Mouse (Mus musculus): ENCODE measurements around the gene Syne2.

Syne2 gene

DNA sequence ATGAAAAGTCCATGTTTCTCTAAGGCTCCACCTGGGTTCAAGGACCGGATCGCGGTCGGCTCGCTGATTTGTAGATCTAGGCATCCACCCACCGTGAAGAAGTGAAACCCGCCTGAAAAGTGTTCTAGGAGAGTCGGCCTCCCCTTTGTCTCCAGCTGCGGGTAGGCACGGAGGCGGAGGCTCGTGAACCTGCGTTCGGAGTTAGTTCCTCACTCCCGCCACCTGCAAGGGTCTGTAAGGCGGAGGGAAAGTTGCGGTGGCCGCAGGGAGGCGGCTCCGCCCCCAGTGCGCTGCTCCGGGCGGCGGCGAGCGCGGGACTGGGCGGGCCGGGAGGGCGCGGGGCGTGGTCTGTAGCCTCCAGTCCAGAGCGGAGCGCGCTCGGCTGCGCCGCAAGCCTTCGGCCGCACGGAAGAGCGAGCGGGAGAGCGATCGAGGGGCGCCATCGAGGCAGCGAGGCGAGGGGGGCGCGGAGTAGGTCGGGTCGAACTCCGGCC, at the start of gene Syne2:
Gene Syne2 (plus strand): TSS at position 176 of the 494 bp plus-strand sequence.
- peak; percentile 61 for DNase-seq

DNA sequence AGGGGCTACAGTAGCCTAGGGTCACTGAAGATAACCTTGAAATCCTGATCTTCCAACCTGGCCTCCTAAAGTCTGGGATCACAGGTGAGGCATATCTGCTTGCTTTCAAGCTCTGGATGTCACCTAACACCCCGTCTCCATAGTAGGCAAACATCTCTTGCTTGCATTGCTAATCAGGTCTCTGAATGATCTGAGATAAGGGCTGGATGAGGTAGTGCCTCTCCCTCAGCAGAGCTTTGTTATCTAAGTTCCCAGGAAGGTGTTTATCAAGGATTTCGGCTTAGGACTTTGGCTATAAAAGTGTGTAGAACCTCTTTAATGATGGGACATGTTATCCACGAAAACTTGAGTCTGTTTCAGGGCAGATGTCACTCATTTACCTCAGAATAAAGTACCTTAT, 46.5 kb upstream of the Syne2 start:
- DNase-seq = no peak

DNA sequence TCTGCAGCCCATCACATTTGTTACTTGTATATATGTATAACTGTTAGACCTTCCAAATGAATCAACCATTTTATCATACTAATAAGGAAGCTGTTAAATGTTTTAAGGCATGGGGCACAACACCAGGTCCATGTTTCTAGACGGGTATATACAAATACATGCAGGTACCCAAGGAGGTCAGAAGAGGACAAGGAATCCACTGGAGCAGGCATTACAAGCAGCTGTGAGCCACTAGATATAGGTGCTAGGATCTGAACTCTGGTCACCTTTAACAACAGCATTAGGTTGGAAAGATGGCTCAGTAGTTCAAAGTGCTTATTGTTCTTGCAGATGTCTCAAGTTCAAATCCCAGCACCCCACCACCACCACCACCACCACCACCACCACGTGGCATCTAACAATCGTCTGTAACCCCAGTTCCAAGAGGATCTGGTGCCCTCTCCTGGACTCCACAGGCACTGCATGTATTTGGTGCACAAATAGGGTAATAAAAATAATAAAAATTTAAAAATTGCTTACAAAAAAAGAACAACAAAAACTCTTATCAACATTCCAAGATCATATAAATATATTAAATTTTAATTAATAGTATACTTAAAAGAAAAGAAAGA, 45.4 kb upstream of the Syne2 start:
- DNase-seq = peak; percentile 11

DNA sequence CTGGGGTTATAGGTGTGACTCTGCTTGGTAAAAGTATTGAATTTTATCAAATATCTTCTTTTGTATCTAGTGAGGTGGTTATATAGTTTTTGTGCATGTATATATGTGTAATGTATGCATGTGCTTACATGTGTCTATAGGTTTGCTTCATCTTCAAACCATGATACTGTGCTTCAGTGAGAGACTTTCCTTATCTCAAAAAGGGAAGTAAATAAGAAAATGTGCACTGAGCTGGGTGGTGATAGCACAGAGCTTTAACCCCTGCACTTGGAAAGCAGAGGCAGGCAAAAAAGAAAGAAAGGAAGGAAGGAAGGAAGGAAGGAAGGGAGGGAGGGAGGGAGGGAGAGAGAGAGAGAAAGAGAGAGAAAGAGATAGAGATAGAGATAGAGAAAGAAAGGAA, 36.5 kb upstream of the Syne2 start:
- DNase-seq = no peak

DNA sequence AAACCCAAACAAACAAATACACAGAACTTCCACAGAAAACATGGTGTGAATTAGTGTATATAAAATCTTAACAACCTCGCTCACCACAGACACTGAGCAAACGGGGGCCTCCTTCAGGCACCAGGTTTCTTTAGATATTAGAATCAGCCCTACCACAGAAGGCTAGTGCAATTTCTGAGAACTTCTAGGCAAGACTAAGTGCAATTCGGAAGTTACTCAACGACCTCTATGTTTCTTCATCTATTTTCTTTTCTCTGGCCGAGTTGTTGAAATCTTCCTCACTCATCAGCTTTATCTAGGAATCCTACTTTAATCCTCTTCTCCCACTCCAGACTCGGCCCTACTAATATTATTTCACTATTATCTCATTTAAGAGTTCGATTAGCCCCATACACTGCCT, 35.9 kb upstream of the Syne2 start:
- no peak for DNase-seq

DNA sequence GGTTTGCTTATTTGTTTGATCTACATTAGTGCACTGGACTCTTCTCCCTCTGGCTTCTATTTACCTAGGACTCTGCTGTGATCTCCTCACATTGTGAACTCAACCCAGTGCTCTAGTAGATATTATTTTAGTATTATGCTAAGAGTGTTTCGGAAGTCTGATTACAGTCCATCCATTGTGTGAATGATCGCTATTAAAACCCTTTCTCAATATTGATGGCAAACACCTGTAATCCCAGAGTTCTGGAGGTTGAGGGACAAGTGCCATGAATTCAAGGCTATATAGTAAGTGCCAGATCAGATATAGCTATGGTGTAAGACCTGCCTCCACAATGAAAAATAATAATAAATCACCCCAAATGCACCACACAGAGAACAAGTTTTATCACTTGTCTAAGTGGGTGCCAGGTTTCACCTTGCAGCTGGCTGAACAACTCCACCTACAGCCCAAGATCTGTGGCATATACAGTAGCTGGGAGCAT, 33.6 kb upstream of the Syne2 start:
- DNase-seq = no peak

DNA sequence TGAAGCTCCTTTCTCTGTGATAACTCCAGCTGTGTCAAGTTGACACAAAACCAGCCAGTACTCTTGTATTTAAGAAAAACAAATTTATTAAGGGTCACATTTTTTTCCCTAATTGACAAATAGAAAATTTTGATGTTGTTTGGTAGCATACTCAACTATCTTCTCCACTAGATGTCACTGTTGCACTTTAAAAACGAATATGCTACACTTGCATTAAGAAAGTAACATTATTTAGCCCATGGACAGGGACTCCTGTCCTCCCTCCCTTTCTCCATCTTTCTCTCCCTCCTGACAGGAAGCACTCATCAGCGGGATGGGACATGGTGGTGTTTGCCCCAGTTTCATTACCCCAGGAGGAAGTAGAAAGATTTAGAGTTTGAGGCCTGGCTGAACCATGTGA, 31.3 kb upstream of the Syne2 start:
- peak; percentile 5 for DNase-seq

DNA sequence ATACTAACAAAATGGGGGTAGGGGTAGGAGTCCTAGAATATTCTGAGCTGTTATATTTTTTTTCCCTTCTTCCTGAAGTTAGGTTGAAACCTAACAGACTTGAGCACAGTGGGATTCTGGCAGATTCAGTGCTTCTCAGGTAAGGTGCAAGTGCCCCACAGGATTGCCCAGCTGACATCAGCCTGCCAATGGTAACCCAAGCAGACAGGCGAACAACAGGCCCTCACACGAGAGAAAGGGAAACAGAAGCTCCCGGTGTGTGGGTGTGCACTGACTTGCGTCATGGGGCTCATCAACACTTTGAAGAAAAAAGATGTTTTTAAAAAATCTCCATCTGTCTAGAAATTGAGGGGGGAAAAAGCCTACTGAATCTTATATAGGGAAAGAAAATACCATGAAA, 28.5 kb upstream of the Syne2 start:
- DNase-seq = peak; percentile 67

DNA sequence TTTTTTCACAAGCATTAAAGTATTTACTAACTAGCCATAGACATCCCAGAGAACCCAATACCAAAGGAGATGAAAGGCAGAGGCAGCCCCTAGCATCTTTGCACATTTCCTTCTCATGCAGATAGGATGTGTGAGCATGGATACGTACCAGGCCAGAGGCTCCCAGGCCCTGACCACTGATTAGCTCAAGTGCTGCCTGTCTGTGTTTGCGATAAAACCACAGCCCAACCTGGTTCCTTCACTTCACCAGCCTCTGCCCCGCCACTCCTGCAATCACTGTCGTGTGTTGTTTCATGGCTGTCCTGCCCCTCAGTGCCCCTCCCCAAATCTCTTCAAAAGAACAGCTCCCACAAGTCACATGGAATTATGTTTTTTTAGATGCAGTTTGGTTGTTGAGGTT, 23.4 kb upstream of the Syne2 start:
- DNase-seq = no peak

DNA sequence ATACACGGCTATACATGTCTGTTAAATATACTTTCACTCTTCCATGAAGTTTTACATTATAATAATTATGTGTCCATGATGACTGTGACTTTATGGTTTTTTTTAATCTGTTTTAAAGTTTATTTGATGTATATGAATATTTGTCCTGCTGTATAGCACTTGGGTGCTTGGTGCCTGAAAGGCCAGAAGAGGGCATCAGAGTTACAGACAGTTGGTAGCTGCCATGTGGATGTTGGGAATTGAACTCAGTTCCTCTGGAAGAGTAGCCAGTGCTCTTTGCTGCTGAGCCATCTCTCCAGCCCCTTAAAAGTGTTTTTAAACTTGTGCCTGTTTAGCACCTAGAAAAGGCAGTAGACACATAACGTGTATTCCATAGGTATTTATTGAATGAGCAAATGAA, 21.4 kb upstream of the Syne2 start:
- no peak for DNase-seq

DNA sequence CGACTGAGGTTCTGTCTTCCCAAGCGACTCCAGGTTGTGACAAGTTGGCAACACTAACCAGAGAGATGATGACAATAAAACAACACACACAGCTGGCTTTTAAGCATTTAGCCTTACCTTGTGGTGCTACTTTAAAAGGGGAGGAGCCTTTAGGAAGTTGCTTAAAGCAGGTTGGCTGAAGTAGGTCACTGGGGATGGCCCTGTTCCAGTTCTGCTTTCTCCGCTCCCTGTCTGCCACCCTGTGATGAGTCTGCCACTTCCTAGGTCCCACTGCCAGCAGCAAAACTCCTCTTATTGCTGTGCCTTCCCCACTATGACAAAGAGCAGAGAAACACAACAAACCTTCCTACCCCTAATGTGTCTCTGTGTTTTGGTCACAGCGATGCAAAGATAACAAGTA, 11.7 kb upstream of the Syne2 start:
- no peak for DNase-seq

DNA sequence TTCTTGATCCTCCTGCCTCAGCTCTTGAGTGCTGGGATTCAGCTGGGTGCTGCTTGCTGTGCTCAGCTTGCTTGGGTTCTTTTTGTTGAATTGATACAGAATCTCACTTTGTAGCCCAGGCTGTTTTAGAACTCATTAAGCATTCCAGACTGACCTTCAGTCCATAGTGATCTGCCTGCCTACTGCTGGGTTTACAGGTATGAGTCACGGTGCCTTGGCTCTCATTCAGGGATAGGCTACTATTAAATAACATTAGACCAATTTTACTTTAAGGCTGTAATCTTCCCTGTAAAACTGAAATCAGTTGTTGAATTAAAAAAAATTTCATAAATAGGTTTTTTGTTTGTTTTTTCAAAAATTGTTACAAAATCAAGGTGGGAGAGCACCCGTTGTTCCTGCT, 4.2 kb upstream of the Syne2 start:
- DNase-seq = no peak

DNA sequence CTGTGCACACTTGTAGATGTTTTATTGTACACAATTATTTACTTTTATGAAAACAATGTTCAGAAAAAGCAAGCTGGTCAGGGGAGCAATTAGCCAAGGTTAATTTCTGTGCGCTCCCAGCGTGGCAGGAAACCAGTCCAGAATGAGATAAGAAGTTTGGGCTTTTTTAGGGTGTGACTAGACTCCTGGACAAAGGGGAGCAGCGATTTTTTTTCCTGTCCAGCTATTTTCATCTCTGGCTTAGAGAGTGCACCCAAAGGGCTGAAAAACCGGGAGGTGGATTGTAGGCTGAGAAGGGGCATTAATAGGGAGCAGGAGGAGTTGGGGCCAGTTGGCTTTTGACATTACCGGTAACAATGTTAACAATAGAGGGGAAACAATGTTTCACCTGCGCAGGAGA, 3.4 kb upstream of the Syne2 start:
- DNase-seq = no peak

DNA sequence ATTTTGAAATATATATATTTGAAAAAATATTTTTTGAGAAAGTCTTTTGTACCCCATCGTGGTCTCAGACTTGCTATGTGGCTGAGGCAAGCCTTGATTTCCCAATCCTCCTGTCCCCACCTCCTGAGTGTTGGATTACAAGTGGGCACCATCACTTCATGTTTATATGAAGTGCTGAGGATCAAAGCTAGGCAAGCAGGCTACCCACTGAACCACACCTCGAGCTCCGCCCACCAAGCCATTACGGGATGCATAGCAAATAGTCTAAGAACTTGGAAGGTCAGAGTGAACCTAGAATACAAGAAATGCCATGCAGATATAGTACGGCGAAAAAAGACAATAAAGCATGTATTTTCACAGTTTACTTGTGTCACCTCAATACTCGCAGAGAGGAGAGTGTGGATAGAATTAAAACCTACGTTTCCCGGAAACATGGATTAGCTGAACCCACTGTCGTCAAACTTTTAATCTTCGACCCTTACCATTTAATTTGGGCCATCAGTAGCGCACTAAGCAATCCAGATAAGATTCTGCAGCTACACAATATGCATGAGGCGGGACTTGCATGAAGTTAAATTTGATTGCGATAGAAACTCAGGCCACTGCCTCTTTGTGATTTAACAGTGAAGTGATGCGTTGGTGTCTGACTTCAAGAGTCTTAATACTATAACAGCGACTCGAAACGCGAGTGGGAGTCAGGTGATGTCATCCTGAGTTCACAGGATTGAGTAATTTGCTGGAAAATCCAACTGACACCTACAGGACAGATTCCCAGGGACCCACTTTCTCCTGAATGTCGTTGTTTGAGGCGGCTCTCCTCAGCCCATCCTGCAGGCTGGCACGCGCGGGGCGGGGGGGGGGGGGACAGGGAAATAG, 715 bp upstream of the Syne2 start:
- no peak for DNase-seq

DNA sequence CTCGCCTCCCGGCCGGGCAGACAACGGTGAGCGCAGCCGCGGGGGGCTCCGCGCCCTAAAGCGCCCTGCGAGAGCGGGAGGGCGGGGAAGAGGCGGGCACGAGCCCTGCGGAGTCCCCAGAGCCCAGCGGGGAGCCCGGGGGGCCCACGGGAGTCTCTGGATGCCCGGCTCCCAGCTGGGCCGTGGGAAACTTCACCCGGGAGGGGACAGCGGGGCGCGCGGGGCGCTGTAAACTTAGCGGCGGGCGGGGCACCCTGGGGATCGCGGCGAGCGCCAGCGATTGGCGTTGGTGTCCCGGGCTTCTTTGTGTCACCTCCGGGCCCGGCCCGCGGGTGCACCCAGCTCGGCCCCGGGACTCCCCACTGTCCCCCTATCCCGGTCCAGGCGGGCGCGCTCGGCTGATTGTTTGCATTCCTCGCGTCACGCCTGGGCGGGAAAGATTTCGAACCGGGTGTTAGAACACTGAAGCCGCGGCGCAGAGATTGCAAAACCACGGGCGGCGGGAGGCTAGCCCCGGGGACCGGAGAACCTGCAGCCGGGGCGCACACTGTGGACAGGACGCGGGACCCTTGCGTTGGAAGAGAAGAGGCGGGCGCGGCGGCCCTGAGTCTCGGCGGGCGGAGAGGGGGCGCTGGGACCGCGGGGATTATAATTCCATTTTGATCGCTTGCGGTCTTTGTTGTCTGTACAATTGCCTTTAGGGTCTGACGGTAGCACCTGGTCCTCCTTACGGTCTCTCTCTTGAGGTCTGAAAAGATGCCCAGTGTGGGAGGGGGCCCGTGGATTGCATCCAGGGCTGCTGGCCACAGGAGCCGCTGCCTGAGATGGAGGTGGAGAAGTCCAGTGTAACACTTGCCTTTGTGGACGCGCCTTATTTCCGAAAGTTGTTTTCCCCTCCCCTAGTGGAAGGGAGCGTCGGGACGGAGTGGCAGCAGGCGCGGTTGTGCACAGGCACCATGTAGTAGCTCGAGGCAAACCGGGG, 810 bp downstream of the Syne2 start:
- peak; percentile 41 for DNase-seq

DNA sequence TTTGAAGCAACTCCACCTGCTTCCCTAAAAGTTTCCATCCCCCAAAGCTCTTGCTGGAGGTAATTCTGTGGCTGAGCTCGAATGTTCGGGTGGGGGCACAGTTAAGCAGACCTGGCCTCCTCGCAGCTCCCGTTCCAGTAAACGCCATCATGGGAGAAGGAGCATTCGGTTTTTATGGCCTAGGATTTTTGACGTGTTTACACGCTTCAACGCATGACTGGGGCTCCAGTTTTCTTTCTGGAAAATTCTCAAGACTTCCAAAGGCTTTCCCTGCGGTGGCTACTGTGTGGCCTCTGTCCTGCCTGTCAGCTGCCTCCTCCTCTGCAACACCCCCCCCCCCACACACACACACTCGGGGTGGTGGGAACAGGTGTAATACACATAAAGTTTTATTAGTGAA, 1.5 kb downstream of the Syne2 start:
- DNase-seq = no peak

DNA sequence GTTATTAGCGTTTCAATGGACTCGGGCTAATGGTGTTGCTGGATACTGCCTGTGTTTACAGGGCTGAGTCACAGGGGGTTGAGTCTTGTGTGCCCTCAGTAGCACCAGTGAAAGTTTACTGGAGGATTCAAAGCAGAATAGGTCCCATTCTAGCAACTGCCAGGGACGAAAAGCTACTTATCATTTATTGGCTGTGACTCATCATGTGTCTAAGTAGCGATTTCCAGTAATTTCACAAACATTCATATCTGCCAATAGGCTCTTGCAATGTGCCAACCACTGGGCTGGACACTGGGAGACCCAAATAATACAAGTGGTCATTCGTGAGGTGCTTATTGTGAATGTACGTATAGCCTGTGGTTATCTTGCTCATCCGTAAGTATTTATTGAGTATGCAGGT, 2.3 kb downstream of the Syne2 start:
- no peak for DNase-seq

DNA sequence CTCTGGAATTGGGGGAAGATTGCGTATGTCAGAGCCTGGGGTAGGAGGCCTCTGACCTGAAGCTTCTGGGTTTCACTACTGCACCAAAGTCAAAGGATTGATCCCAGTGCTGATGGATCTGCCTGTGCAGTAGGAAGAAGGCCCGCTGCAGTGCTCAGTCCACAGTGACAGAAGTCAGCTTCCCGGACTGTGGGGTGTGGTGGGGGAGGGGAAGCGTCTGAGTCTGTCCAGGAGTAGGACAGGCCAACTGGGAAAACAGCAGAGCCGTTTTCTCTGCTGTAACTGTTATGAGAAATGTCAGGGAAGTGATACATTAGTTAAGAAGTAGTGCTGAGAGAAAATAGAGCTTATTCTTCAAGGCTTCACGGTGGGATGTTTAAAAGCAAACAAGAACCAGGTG, 4.2 kb downstream of the Syne2 start:
- DNase-seq = no peak

DNA sequence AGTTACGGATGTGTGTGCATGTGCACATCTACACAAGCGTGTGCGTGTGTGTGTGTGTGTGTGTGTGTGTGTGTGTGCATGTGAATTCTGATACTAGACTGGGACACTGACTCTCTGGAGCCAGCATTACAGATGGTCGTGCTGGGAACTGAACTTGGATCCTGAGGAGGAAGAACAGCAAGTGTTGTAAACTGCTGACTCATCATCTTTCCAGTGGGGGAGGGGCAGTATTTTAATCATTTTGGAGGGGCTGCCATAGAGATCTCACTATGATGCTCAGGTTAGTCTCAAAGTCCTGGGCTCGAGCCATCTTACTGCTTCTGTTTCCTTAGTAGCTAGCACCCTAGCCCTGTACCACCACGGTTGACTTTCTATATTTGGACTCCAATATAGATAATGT, 5.5 kb downstream of the Syne2 start:
- no peak for DNase-seq

DNA sequence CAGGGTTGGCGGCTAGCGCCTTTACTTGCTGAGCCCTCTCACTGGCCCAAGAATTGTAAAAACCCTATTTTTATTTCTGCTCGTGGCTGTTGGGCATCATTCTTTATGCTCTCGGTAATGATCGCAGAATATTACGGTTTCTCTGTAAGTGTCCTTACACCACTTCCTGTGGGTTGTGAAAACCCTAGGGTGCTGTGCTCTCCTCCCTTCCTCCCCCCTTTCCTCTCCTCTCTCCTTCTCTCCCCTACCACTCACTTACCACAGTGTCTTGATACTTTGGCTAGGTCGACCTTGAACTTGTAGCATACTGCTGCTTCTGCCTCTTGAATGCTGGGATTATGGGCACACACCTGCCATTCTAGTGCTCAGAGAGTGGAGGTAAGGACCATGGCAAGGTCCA, 7.5 kb downstream of the Syne2 start:
- DNase-seq = no peak

DNA sequence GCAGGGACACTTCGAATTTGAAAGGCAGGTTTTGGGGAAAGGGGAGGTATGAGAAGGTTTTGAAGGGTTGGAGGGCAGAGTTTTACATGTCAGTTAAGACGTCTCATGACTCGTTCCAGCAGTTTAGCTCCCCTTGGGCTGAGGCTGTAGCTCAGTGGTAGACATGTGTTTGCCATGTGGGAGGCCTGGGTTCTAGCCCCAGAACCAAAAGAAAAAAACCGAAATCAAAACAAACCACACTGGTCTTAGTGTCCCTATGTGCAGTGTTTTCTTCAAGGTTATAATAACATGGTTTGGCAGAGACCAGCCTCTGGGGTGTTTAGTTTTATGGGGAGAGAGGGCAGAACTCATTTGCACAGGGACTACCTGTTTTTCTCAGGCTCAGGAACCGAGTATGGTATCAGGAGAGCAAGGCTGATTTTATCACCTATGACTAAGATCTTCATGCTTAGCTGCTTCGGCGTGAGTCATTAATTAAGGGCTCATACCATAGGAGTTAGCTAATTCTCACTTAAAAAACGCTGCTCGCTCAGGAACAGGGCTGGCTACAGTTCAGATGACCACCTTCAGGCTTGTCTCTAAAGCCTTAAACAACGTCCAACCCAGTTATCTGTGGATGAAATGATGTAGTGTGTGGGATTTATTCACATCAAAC, 8.9 kb downstream of the Syne2 start:
- no peak for DNase-seq

DNA sequence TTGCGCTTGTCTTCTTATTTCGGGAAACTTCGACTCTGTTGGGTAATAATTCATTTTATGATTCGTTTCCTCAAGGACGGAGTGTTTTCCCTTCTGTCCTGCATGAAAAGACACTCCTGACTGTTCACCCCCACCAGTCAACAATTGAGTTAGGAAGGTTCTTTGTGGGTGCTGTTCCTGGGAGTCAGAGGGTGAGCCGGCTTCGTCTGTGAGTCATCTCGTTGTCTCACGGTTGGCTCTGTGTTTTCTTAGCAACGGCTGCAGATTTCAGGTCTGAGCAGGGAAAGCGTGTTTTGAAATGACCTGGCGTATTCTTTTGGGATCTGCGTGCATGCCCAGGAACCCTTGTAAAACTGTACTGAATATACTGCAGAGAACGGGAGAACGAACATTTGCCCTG, 9.8 kb downstream of the Syne2 start:
- DNase-seq = no peak

DNA sequence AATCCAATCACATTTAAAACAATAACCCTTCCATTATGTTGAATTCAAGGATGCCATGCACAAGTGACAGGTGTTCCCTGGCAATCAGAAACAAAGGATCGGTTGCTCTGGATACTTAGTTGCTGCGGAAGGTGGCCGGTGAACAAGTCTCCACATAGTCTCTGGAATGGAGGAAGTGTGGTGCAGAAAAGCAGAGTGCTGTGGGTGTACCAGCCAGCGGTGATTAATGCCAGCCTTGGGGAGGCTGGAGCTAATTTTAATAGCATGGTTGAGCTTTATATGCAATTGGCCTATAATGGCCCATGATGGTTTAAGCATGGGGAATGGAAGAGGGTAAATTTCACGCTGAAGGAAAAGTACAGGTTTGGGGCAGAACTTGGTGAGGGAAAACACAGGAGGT, 11.7 kb downstream of the Syne2 start:
- no peak for DNase-seq

Measured in right cerebral cortex, postnatal 25 days (tissue).